Mouse (Mus musculus) c-Kit-positive CD71-negative TER-119-negative erythroid progenitor cells, embryonic 14.5 days (primary cell): ENCODE measurements around the gene Tomm6.

ENCODE experiments used
- DNase-seq: peaks from one replicate; pipeline ENCODE4 v3.0.0-alpha.2; 2013; ENCODE audit warnings: low read depth

Tomm6 gene

DNA sequence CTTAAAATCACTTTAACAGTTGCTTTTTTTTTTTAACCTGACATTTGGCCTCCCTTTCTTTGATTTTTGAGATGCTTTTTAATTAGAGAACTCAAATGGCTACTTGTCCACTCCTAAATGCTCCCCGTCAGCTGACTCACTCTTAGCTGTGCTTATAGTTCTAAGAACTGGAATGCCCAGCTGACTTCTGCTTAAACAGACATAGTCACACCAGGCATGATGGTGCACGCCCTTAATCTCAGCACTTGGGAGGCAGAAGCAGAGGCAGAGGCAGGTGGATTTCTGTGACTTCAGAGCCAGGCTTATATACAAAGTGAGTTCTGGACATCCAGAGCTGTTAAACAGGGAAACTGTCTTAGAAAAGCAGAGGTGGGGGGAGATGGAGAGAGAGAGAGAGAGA lies 36.2 kb downstream of the Tomm6 start:
- DNase-seq: no peak

DNA sequence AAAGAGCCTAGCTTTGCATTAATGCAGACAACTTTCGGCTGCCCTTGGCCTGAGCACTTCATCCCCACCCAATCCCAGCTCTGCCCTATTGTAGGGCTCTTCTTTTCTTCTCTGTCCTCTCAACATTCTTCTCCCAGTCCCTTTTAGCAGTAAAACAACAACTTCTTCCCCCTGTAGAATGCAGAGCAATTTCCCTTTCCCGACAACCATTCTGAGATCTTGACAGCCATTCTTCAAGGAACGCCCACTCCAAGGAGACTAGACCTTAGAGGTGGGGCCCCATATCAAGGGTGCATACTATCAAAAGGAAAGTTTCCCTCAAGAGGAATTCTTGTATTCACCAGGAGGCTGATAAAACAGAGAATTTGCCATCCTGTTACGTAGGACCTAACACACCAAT lies 39.2 kb downstream of the Tomm6 start:
- DNase-seq: no peak

DNA sequence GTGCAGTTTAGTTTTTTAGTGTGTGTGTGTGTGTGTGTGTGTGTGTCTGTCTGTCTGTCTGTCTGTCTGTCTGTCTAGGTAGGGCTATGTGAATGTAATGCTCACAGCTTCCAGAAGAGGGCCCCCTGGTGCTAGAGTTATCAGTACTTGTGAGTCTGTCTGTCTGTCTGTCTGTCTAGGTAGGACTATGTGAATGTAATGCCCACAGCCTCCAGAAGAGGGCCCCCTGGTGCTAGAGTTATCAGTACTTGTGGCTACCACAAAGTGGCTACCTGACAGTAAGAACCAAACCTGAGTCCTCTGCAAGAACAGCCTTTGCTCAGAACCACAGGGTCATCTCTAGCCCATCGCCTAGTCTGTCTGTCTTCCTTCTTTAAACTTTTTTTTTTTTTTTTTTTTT lies 41.5 kb downstream of the Tomm6 start:
- DNase-seq: peak; percentile 84

DNA sequence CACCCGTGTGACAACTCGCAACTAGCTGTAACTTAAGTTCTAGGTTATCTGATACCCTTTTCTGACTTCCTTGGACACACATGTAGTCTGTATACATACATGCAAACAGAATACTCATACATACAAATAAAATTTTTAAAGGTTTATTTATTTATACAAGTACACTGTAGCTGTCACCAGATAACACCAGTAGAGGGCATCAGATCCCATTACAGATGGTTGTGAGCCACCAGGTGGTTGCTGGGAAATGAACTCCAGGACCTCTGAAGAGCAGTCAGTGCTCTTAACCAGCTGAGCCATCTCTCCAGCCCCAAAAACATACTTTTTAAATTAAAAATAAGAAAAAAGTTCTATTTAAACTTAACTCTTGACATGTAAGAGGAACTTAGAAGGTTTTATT lies 45.2 kb downstream of the Tomm6 start:
- DNase-seq: no peak
